Mouse (Mus musculus) midbrain, embryonic 10.5 days (tissue): ENCODE measurements around the gene Ubash3b. TPM values are rescaled to one million over a fixed set of nuclear protein-coding genes. Genes with fewer than 3 reads are reported as not detected.

ENCODE experiments used
- DNase-seq: peaks from one replicate; pipeline ENCODE4 v3.0.0-alpha.2; 2017; ENCODE audit warnings: low spot score
- H3K27ac ChIP-seq: fragments of 300-500 bp; sonication (generic); replicated peaks from 2 replicates; pipeline ENCODE4 v1.5.1; 2016; ENCODE audit warnings: mild to moderate bottlenecking
- H3K27me3 ChIP-seq: fragments of 300-500 bp; sonication (generic); 2 replicates; pipeline ENCODE4 v1.6.1; 2016; ENCODE audit warnings: low read depth, mild to moderate bottlenecking; ENCODE audit not compliant: poor library complexity, severe bottlenecking
- H3K36me3 ChIP-seq: fragments of 300-500 bp; sonication (generic); 2 replicates; pipeline ENCODE4 v1.6.1; 2016; ENCODE audit warnings: mild to moderate bottlenecking, moderate library complexity
- H3K4me1 ChIP-seq: fragments of 300-500 bp; sonication (generic); 2 replicates; pipeline ENCODE4 v1.6.1; 2016
- H3K4me3 ChIP-seq: fragments of 300-500 bp; sonication (generic); 2 replicates; pipeline ENCODE4 v1.5.1; 2016; ENCODE audit warnings: mild to moderate bottlenecking, moderate library complexity
- H3K9me3 ChIP-seq: fragments of 300-500 bp; sonication (generic); replicated peaks from 2 replicates; pipeline ENCODE4 v1.6.1; 2016; ENCODE audit warnings: mild to moderate bottlenecking
- WGBS: fragments of 180-500 bp; shearing (Covaris S2); methylation state at CpG from one replicate; pipeline ENCODE4 v1.1.7; 2016; 5-methylcytosine and 5-hydroxymethylcytosine counted together
- polyA plus RNA-seq: library from polyadenylated mRNA; unstranded; fragments of >200 nt; fragmentation: Nextera tagmentation; extraction: Ambion mirVana; gene quantifications from 2 replicates; pipeline ENCODE4 v1.2.1, GENCODE M21; 2016

The Ubash3b gene
- polyA plus RNA-seq, 1 experiment from 2014 or later: 5.8 TPM

- Histone ChIP-seq H3K4me3 (no peak overlapping the region), H3K4me1 (peaks cover 13% of the 10 kb centered on the region), H3K27me3 (no peaks in the 10 kb centered on the region), H3K36me3 (no peaks in the 10 kb centered on the region), H3K27ac (peak overlapping the region; percentile 10; the same call in 1 of the 2 replicates), H3K9me3 (no peaks in the 10 kb centered on the region)
- 59% methylated on average over 5 of the region's 5 CpGs for WGBS
- no peak for DNase-seq
Measured at GRCm38 (mm10) chr9:41099067-41099466, 62.4 kb downstream of the Ubash3b start.

DNA sequence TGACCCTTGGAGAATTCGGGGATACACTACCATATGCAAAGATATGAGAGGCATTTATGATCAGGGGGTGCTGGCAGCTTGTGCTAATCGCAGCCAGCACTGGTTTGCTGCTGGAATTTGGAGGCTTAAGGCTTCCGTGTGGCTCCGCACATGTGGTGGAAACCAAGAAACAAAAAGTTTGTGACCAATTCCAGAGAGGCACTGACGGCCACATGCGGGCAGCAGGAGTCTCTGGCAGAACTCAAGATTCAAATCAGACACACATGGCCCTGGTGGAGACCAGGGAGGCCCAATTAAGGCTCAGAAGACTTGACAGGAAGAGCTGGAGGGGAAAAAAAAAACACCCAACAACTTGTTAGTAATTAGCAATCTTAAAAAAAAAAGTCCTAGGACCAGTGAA, 63.4 kb downstream of the Ubash3b start:
- H3K36me3 ChIP-seq: no peaks in the 10 kb centered on the region
- no peak overlapping the region for H3K27ac ChIP-seq
- no peak overlapping the region for H3K4me3 ChIP-seq
- WGBS: 82% methylated on average over 6 of the region's 6 CpGs
- DNase-seq: no peak
- H3K4me1 ChIP-seq: peaks cover 13% of the 10 kb centered on the region
- no peaks in the 10 kb centered on the region for H3K9me3 ChIP-seq
- H3K27me3 ChIP-seq: no peaks in the 10 kb centered on the region

DNA sequence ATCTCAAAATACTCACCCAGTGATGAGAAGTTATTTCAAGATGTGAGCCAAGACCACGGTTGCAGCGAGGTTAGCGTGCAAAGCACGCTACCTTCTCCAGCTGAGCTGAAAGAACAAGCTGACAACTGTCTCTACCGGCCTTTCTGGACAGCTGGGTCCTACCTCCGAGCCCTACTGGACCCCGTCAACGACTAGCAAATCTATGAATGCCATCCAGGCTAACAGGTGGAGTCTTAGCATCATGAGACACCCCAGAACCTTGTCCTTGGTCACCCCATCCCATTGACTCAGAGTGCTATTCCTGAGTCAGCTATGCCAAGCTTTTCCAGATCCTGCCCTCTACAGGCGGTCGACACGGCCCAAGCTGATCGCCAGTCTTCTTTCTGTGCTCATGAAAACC, 69.5 kb downstream of the Ubash3b start:
- no peak for DNase-seq
- H3K36me3 ChIP-seq: no peaks in the 10 kb centered on the region
- H3K4me3 ChIP-seq: no peak overlapping the region
- no peak overlapping the region for H3K27ac ChIP-seq
- H3K9me3 ChIP-seq: no peaks in the 10 kb centered on the region
- H3K4me1 ChIP-seq: peaks cover 5% of the 10 kb centered on the region; the same call in 1 of the 2 replicates
- no peaks in the 10 kb centered on the region for H3K27me3 ChIP-seq
- WGBS: 96% methylated on average over 12 of the region's 12 CpGs

- Histone ChIP-seq H3K4me3 (no peak overlapping the region), H3K4me1 (peaks cover 5% of the 10 kb centered on the region; the same call in 1 of the 2 replicates), H3K9me3 (no peaks in the 10 kb centered on the region), H3K36me3 (no peaks in the 10 kb centered on the region), H3K27ac (no peak overlapping the region), H3K27me3 (no peaks in the 10 kb centered on the region)
- WGBS: 91% methylated on average over 7 of the region's 7 CpGs
- no peak for DNase-seq
Measured at GRCm38 (mm10) chr9:41091187-41091586, 70.3 kb downstream of the Ubash3b start.

GRCm38 (mm10) chr9:41087831-41088383, 73.6 kb downstream of the Ubash3b start:
- no peaks in the 10 kb centered on the region for H3K36me3 ChIP-seq
- WGBS: 87% methylated on average over 9 of the region's 9 CpGs
- H3K27me3 ChIP-seq: no peaks in the 10 kb centered on the region
- no peak for DNase-seq
- peaks cover 17% of the 10 kb centered on the region for H3K4me1 ChIP-seq
- H3K27ac ChIP-seq: no peak overlapping the region
- H3K9me3 ChIP-seq: no peaks in the 10 kb centered on the region
- H3K4me3 ChIP-seq: no peak overlapping the region

GRCm38 (mm10) chr9:41084191-41084901, 77.2 kb downstream of the Ubash3b start:
- no peaks in the 10 kb centered on the region for H3K27me3 ChIP-seq
- H3K27ac ChIP-seq: 0 out of 2 replicates have a peak overlapping the region, but pooled peaks have one; percentile 13
- 60% methylated on average over 11 of the region's 11 CpGs for WGBS
- no peaks in the 10 kb centered on the region for H3K9me3 ChIP-seq
- DNase-seq: no peak
- H3K36me3 ChIP-seq: no peaks in the 10 kb centered on the region
- no peak overlapping the region for H3K4me3 ChIP-seq
- peaks cover 26% of the 10 kb centered on the region for H3K4me1 ChIP-seq

GRCm38 (mm10) chr9:41083386-41084055, 78.0 kb downstream of the Ubash3b start:
- Histone ChIP-seq H3K36me3 (no peaks in the 10 kb centered on the region), H3K4me3 (no peak overlapping the region), H3K27ac (no peak overlapping the region), H3K9me3 (no peaks in the 10 kb centered on the region), H3K4me1 (peaks cover 31% of the 10 kb centered on the region), H3K27me3 (no peaks in the 10 kb centered on the region)
- WGBS: 83% methylated on average over 6 of the region's 6 CpGs
- no peak for DNase-seq

DNA sequence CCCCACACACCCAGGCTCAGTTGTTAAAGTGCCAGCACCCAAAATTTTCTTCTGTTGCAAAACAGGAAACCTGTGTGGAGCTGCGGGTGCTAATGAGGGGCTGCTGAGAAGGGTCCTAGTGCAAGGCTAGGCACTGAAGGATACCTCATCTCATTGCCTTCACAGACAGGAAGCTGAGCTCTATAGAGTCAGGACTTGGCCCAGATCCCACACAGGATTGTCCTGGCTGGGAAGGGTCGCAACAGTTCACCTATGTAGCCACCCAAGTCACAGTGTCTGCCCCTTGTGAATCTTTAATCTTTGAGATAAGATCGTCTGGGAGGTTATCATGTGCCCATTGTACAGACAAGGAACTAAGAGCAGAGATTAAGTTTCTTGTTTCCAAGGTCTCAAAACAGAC, 78.6 kb downstream of the Ubash3b start:
- DNase-seq: no peak
- WGBS: 85% methylated on average over 3 of the region's 3 CpGs
- Histone ChIP-seq H3K9me3 (no peaks in the 10 kb centered on the region), H3K4me1 (peaks cover 34% of the 10 kb centered on the region), H3K27ac (no peak overlapping the region), H3K4me3 (no peak overlapping the region), H3K36me3 (no peaks in the 10 kb centered on the region), H3K27me3 (no peaks in the 10 kb centered on the region)

DNA sequence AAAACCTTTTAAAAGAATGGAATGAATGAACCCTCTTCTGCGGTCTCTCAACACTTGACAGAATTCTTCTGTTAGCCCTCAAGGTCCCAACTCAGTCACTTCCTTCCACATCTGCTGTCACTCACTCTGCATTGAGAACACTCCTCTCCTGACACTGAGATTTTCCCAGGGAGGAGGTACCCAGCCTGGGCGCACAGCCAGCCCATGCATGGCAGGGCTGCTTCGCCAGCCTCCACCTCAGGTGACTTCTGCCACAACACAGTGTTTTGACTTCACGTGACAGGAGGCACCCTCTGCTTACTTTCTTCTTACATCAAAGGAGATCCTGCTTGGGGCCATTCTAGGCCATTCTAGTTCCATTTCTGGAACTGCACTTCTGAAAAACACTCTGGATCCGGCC, 80.6 kb downstream of the Ubash3b start:
- Histone ChIP-seq H3K27ac (no peak overlapping the region), H3K36me3 (no peaks in the 10 kb centered on the region), H3K4me3 (no peak overlapping the region), H3K9me3 (no peaks in the 10 kb centered on the region), H3K27me3 (no peaks in the 10 kb centered on the region), H3K4me1 (peaks cover 44% of the 10 kb centered on the region)
- DNase-seq: no peak
- 92% methylated on average over 5 of the region's 5 CpGs for WGBS

- DNase-seq: no peak
- WGBS: 76% methylated on average over 14 of the region's 14 CpGs
- H3K4me1 ChIP-seq: peaks cover 42% of the 10 kb centered on the region
- no peaks in the 10 kb centered on the region for H3K9me3 ChIP-seq
- no peaks in the 10 kb centered on the region for H3K27me3 ChIP-seq
- no peaks in the 10 kb centered on the region for H3K36me3 ChIP-seq
- H3K27ac ChIP-seq: peak overlapping the region; percentile 57
- no peak overlapping the region for H3K4me3 ChIP-seq
Measured at GRCm38 (mm10) chr9:41079428-41080155, 81.9 kb downstream of the Ubash3b start.

DNA sequence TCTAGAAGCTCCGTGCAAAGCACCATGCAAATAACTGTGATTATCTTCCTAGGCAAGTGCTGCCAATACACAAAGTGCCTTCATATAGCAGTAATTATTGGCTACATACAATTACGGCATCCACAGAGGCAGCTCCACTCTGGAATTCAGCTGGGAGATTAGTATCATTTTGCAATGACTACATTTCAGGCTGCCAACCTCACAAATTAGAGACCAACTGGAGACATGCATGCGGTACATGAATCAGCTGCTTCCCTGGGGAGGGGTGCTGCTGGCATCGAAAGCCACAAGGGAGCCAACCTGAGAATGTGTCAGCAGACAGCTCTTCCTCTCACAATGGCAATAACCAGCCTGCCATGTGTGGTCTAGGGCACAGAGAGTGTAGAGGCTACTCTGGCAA, 83.3 kb downstream of the Ubash3b start:
- peak overlapping the region; percentile 38 for H3K27ac ChIP-seq
- 86% methylated on average over 4 of the region's 4 CpGs for WGBS
- peaks cover 33% of the 10 kb centered on the region for H3K4me1 ChIP-seq
- H3K4me3 ChIP-seq: no peak overlapping the region
- no peak for DNase-seq
- H3K36me3 ChIP-seq: no peaks in the 10 kb centered on the region
- no peaks in the 10 kb centered on the region for H3K27me3 ChIP-seq
- no peaks in the 10 kb centered on the region for H3K9me3 ChIP-seq

DNA sequence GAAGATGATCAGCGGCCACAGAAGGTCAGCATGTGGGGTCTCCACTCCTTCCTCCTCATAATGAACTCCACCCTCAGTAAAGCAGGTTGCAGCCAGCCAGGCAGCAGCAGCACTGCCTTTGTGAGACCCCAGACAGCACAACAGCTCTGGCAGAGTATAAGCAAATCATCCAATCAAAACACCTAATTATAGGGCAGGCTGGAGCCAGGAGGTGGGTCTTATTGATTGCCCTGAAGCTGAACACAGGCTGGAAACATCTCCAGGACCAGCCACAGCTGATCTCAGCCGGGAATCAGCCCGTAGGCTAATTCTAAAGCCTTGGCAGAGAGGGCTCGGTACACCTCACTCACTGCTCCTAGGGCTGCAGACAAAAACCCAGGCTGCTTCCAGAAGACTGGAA, 85.3 kb downstream of the Ubash3b start:
- no peaks in the 10 kb centered on the region for H3K27me3 ChIP-seq
- 65% methylated on average over 4 of the region's 4 CpGs for whole genome bisulfite sequencing

More for the DNA sequence above, 85.3 kb downstream of the Ubash3b start:
- Histone ChIP-seq H3K27ac (peak overlapping the region; percentile 72), H3K4me1 (peaks cover 40% of the 10 kb centered on the region), H3K9me3 (no peaks in the 10 kb centered on the region), H3K4me3 (no peak overlapping the region), H3K36me3 (no peaks in the 10 kb centered on the region)
- no peak for DNase-seq
